Mouse (Mus musculus): ENCODE results near the gene Med12l. TPM values are rescaled to one million over a fixed set of nuclear protein-coding genes. Genes with fewer than 3 reads are reported as not detected.

Gene Med12l
- polyA plus RNA-seq, 1 experiment from 2014 or later = 4.7 TPM

DNA sequence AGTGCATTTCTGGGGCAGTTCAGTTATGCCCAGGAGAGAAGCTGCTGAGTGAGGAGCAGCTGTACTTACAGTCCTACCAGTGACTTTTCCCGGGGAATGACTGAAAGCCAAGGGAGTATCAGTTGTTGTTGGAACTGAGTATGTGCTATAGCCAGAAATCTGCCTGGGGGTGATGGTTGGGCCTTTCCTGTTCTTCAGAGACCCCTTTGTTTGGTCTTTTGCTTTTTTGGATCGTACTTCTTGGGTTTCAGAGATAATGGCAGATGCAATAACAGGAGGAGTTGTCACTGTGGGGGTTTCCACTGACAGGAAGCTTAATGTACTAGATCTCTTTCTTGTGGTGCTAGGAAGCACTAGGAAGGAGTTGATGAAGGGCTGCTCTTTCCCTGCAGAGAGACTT lies 322.9 kb downstream of the Med12l start:
- Histone ChIP-seq H3K36me3 (ENCODE audit: control insufficient read depth, insufficient read depth, low read length) (no peaks in the 10 kb centered on the region), H3K9ac (ENCODE audit: low read depth, low read length) (no peak overlapping the region), H3K4me2 (replicated peaks; ENCODE audit: low read depth, low read length) (no peak overlapping the region), H3K27me3 (ENCODE audit: control insufficient read depth, insufficient read depth, low read length) (no peaks in the 10 kb centered on the region), H3K27ac (ENCODE audit: low read depth, low read length) (no peak overlapping the region), H3K4me1 (replicated peaks; ENCODE audit: control insufficient read depth, insufficient read depth, low read length) (no peaks in the 10 kb centered on the region), H3K4me3 (ENCODE audit: low read depth, low read length) (no peak overlapping the region), H3K9me3 (ENCODE audit: control insufficient read depth, low read length) (no peaks in the 10 kb centered on the region)
- no peak for DNase-seq (ENCODE audit: low spot score)
- no peak for ATAC-seq (ENCODE audit: low FRiP score)
- WGBS = 71% methylated on average over 2 of the region's 2 CpGs

- no peak overlapping the region for H3K4me3 ChIP-seq (ENCODE audit: low read depth, low read length)
- H3K4me1 ChIP-seq (replicated peaks; ENCODE audit: control insufficient read depth, insufficient read depth, low read length) = no peaks in the 10 kb centered on the region
- 78% methylated on average over 11 of the region's 11 CpGs for WGBS
- H3K27me3 ChIP-seq (ENCODE audit: control insufficient read depth, insufficient read depth, low read length) = no peaks in the 10 kb centered on the region
- no peaks in the 10 kb centered on the region for H3K36me3 ChIP-seq (ENCODE audit: control insufficient read depth, insufficient read depth, low read length)
- H3K9me3 ChIP-seq (ENCODE audit: control insufficient read depth, low read length) = no peaks in the 10 kb centered on the region
- no peak overlapping the region for H3K9ac ChIP-seq (ENCODE audit: low read depth, low read length)
- H3K27ac ChIP-seq (ENCODE audit: low read depth, low read length) = no peak overlapping the region
- no peak for DNase-seq (ENCODE audit: low spot score)
- ATAC-seq (ENCODE audit: low FRiP score) = no peak
- no peak overlapping the region for H3K4me2 ChIP-seq (replicated peaks; ENCODE audit: low read depth, low read length)
Measured at GRCm38 (mm10) chr3:59341647-59342427, 336.2 kb downstream of the Med12l start.

- H3K9me3 ChIP-seq (ENCODE audit: control insufficient read depth, low read length) = no peaks in the 10 kb centered on the region
- H3K4me1 ChIP-seq (replicated peaks; ENCODE audit: control insufficient read depth, insufficient read depth, low read length) = no peaks in the 10 kb centered on the region
- DNase-seq (ENCODE audit: low spot score) (peak; percentile 7), ATAC-seq (ENCODE audit: low FRiP score) (no peak)
- H3K27ac ChIP-seq (ENCODE audit: low read depth, low read length) = no peak overlapping the region
- H3K27me3 ChIP-seq (ENCODE audit: control insufficient read depth, insufficient read depth, low read length) = no peaks in the 10 kb centered on the region
- H3K36me3 ChIP-seq (ENCODE audit: control insufficient read depth, insufficient read depth, low read length) = no peaks in the 10 kb centered on the region
- no peak overlapping the region for H3K9ac ChIP-seq (ENCODE audit: low read depth, low read length)
- H3K4me3 ChIP-seq (ENCODE audit: low read depth, low read length) = no peak overlapping the region
- 73% methylated on average over 4 of the region's 4 CpGs for WGBS
- H3K4me2 ChIP-seq (replicated peaks; ENCODE audit: low read depth, low read length) = no peak overlapping the region
Measured at GRCm38 (mm10) chr3:59343026-59343425, 337.4 kb downstream of the Med12l start.

GRCm38 (mm10) chr3:59344065-59344905 lies 338.7 kb downstream of the Med12l start, which contains the start of gene Igsf10:
Gene Igsf10 (minus strand): TSS chr3:59344394.
- H3K9me3 ChIP-seq (ENCODE audit: control insufficient read depth, low read length) = no peaks in the 10 kb centered on the region
- no peaks in the 10 kb centered on the region for H3K36me3 ChIP-seq (ENCODE audit: control insufficient read depth, insufficient read depth, low read length)
- ATAC-seq (ENCODE audit: low FRiP score) (peak; percentile 97), DNase-seq (ENCODE audit: low spot score) (peak; percentile 85)
- H3K9ac ChIP-seq (ENCODE audit: low read depth, low read length) = peak within 1 kb of the TSS; percentile 64
- H3K27me3 ChIP-seq (ENCODE audit: control insufficient read depth, insufficient read depth, low read length) = no peaks in the 10 kb centered on the region
- 4% methylated on average over 22 of the region's 23 CpGs for WGBS
- H3K4me1 ChIP-seq (replicated peaks; ENCODE audit: control insufficient read depth, insufficient read depth, low read length) = no peaks in the 10 kb centered on the region
- peak within 1 kb of the TSS; percentile 56 for H3K4me3 ChIP-seq (ENCODE audit: low read depth, low read length)
- H3K4me2 ChIP-seq (replicated peaks; ENCODE audit: low read depth, low read length) = peak within 1 kb of the TSS; percentile 59
- H3K27ac ChIP-seq (ENCODE audit: low read depth, low read length) = no peak within 1 kb of the TSS

DNA sequence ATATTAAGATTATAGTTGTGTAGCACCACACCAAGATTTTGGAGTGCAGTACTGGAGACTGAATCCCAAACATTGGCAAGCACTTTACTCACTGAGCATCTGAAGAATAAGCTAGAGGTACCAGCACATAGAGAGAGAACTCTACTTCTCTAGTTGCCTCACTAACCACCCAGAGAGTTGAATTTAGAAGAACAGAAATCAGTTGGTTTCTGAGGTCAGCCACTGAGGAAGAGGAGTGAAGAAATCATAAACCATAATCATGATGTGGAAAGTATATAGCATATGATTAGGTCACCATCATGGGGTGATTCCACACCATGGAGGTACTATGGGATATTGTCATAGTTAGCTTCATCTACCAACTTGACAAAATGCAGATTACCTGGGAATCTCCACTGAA lies 346.1 kb downstream of the Med12l start:
- Histone ChIP-seq H3K4me2 (replicated peaks; ENCODE audit: low read depth, low read length) (no peak overlapping the region), H3K9ac (ENCODE audit: low read depth, low read length) (no peak overlapping the region), H3K36me3 (ENCODE audit: control insufficient read depth, insufficient read depth, low read length) (no peaks in the 10 kb centered on the region), H3K27me3 (ENCODE audit: control insufficient read depth, insufficient read depth, low read length) (no peaks in the 10 kb centered on the region), H3K27ac (ENCODE audit: low read depth, low read length) (no peak overlapping the region), H3K4me3 (ENCODE audit: low read depth, low read length) (no peak overlapping the region), H3K9me3 (ENCODE audit: control insufficient read depth, low read length) (no peaks in the 10 kb centered on the region), H3K4me1 (replicated peaks; ENCODE audit: control insufficient read depth, insufficient read depth, low read length) (no peaks in the 10 kb centered on the region)
- DNase-seq (ENCODE audit: low spot score) (no peak), ATAC-seq (ENCODE audit: low FRiP score) (no peak)

- no peaks in the 10 kb centered on the region for H3K9me3 ChIP-seq (ENCODE audit: control insufficient read depth, low read length)
- no peak overlapping the region for H3K4me2 ChIP-seq (replicated peaks; ENCODE audit: low read depth, low read length)
- ATAC-seq (ENCODE audit: low FRiP score) = no peak
Measured at GRCm38 (mm10) chr3:59354156-59354555, 348.5 kb downstream of the Med12l start.

GRCm38 (mm10) chr3:59360102-59360501 lies 354.5 kb downstream of the Med12l start:
- no peak overlapping the region for H3K4me3 ChIP-seq (ENCODE audit: low read depth, low read length)
- H3K9me3 ChIP-seq (ENCODE audit: control insufficient read depth, low read length) = no peaks in the 10 kb centered on the region
- no peaks in the 10 kb centered on the region for H3K4me1 ChIP-seq (replicated peaks; ENCODE audit: control insufficient read depth, insufficient read depth, low read length)
- no peak overlapping the region for H3K9ac ChIP-seq (ENCODE audit: low read depth, low read length)
- ATAC-seq (ENCODE audit: low FRiP score) (no peak), DNase-seq (ENCODE audit: low spot score) (peak; percentile 7)
- no peaks in the 10 kb centered on the region for H3K27me3 ChIP-seq (ENCODE audit: control insufficient read depth, insufficient read depth, low read length)
- no peaks in the 10 kb centered on the region for H3K36me3 ChIP-seq (ENCODE audit: control insufficient read depth, insufficient read depth, low read length)
- H3K4me2 ChIP-seq (replicated peaks; ENCODE audit: low read depth, low read length) = no peak overlapping the region
- H3K27ac ChIP-seq (ENCODE audit: low read depth, low read length) = no peak overlapping the region

More at GRCm38 (mm10) chr3:59354156-59354555, 348.5 kb downstream of the Med12l start:
- 89% methylated on average over 3 of the region's 3 CpGs for WGBS
- no peak for DNase-seq (ENCODE audit: low spot score)
- Histone ChIP-seq H3K4me3 (ENCODE audit: low read depth, low read length) (no peak overlapping the region), H3K27me3 (ENCODE audit: control insufficient read depth, insufficient read depth, low read length) (no peaks in the 10 kb centered on the region), H3K36me3 (ENCODE audit: control insufficient read depth, insufficient read depth, low read length) (no peaks in the 10 kb centered on the region), H3K27ac (ENCODE audit: low read depth, low read length) (no peak overlapping the region), H3K4me1 (replicated peaks; ENCODE audit: control insufficient read depth, insufficient read depth, low read length) (no peaks in the 10 kb centered on the region), H3K9ac (ENCODE audit: low read depth, low read length) (no peak overlapping the region)

GRCm38 (mm10) chr3:59361895-59362294 lies 356.3 kb downstream of the Med12l start:
- H3K9ac ChIP-seq (ENCODE audit: low read depth, low read length) = no peak overlapping the region
- no peaks in the 10 kb centered on the region for H3K4me1 ChIP-seq (replicated peaks; ENCODE audit: control insufficient read depth, insufficient read depth, low read length)
- no peak for DNase-seq (ENCODE audit: low spot score)
- H3K4me3 ChIP-seq (ENCODE audit: low read depth, low read length) = no peak overlapping the region
- WGBS = 93% methylated on average over 1 of the region's 1 CpGs
- H3K36me3 ChIP-seq (ENCODE audit: control insufficient read depth, insufficient read depth, low read length) = no peaks in the 10 kb centered on the region
- no peaks in the 10 kb centered on the region for H3K27me3 ChIP-seq (ENCODE audit: control insufficient read depth, insufficient read depth, low read length)
- no peak for ATAC-seq (ENCODE audit: low FRiP score)
- H3K9me3 ChIP-seq (ENCODE audit: control insufficient read depth, low read length) = no peaks in the 10 kb centered on the region
- H3K27ac ChIP-seq (ENCODE audit: low read depth, low read length) = no peak overlapping the region
- H3K4me2 ChIP-seq (replicated peaks; ENCODE audit: low read depth, low read length) = no peak overlapping the region
